Mouse (Mus musculus) forebrain, embryonic 11.5 days (tissue): Measurements from ENCODE around the gene Gpank1. TPM values are rescaled to one million over a fixed set of nuclear protein-coding genes. Genes with fewer than 3 reads are reported as not detected.
A peak's percentile ranks its signal among the peaks of the same experiment; 100 is the strongest.

Experiments used
- ATAC-seq: fragments of 200-750 bp; cut with Nextera tagmentation; replicated peaks from 2 replicates; pipeline ENCODE4 v1.8.0; 2017; ENCODE audit warnings: moderate TSS enrichment; ENCODE audit not compliant: low FRiP score
- DNase-seq: peaks from one replicate; pipeline ENCODE4 v3.0.0-alpha.2; 2017; ENCODE audit warnings: low spot score
- H3K27ac ChIP-seq: fragments of 300-500 bp; sonication (generic); 2 replicates; pipeline ENCODE4 v1.5.1; 2014; ENCODE audit warnings: low read depth, low read length
- H3K27me3 ChIP-seq: fragments of 300-500 bp; sonication (generic); 2 replicates; pipeline ENCODE4 v1.6.1; 2014; ENCODE audit warnings: mild to moderate bottlenecking, low read length, mixed read lengths; ENCODE audit not compliant: control insufficient read depth, insufficient read depth
- H3K36me3 ChIP-seq: fragments of 300-500 bp; sonication (generic); 2 replicates; pipeline ENCODE4 v1.6.1; 2014; ENCODE audit warnings: mild to moderate bottlenecking, low read length, moderate library complexity, mixed read lengths; ENCODE audit not compliant: control insufficient read depth, insufficient read depth
- H3K4me1 ChIP-seq: fragments of 300-500 bp; sonication (generic); replicated peaks from 2 replicates; pipeline ENCODE4 v1.6.1; 2014; ENCODE audit warnings: low read length, mixed read lengths; ENCODE audit not compliant: control insufficient read depth, insufficient read depth
- H3K4me2 ChIP-seq: fragments of 300-500 bp; sonication (generic); 2 replicates; pipeline ENCODE4 v1.6.1; 2014; ENCODE audit warnings: low read depth, mild to moderate bottlenecking, low read length, moderate library complexity, mixed read lengths; ENCODE audit not compliant: severe bottlenecking
- H3K4me3 ChIP-seq: fragments of 300-500 bp; sonication (generic); 2 replicates; pipeline ENCODE4 v1.5.1; 2014; ENCODE audit warnings: low read depth, low read length
- H3K9ac ChIP-seq: fragments of 300-500 bp; sonication (generic); 2 replicates; pipeline ENCODE4 v1.6.1; 2014; ENCODE audit warnings: low read length
- H3K9me3 ChIP-seq: fragments of 300-500 bp; sonication (generic); 2 replicates; pipeline ENCODE4 v1.6.1; 2016; ENCODE audit warnings: low read length, mixed read lengths; ENCODE audit not compliant: control insufficient read depth
- WGBS: fragments of 180-500 bp; shearing (Covaris S2); extraction: QIAGEN DNeasy Blood & Tissue Kit; methylation state at CpG from one replicate; pipeline ENCODE4 v1.1.7; 2014; 5-methylcytosine and 5-hydroxymethylcytosine counted together
- polyA plus RNA-seq: library from polyadenylated mRNA; unstranded; fragments of >200 nt; fragmentation: Nextera tagmentation; extraction: Ambion mirVana; gene quantifications from 2 replicates; pipeline ENCODE4 v1.2.1, GENCODE M21; 2014

Gene Gpank1
- polyA plus RNA-seq, 1 experiment from 2014 or later, result 33.7 TPM

DNA sequence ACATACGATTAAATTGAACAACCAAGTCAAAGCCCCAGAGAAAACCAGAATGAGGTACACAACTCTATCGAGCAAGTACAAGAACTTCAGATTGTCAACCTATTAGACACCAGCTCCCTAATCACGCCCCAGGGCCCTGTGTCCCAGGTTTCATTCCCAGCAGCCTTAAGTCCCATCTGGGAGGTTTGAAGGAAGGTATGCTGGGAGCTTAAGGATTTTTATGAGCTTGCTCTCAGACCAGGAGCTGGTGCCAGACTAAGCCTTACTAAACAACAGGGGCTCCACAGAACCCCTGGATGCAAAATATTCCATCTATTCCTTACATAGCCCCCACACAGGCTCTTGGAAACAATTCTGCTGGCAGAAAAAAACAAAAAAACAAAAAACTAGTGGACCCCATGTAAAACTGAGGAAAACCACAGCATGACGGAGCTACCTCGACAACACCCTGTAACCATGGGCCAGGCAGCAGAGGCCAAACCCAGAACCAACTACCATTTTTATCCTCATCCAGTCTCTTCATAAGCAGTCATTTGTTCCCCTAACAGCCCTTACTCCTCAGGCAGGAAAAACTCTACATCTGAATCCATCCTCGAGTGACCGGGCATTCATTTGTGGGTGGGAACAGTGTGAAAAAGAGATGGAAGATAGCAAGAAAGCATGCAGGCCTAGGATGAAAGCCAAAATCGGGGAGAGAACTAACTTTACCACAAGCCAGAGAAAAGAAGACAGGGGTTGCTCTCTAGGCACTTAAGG is 42.2 kb downstream of the Gpank1 start:
- Histone ChIP-seq H3K4me2 (peak overlapping the region; percentile 93), H3K4me3 (peak overlapping the region; percentile 100), H3K9ac (peak overlapping the region; percentile 100), H3K27ac (peak overlapping the region; percentile 95), H3K4me1 (peaks cover 9% of the 10 kb centered on the region), H3K27me3 (no peaks in the 10 kb centered on the region), H3K36me3 (peaks cover 31% of the 10 kb centered on the region), H3K9me3 (no peaks in the 10 kb centered on the region)
- WGBS, result 20% methylated on average over 8 of the region's 8 CpGs
- no peak for ATAC-seq
- DNase-seq, result no peak

DNA sequence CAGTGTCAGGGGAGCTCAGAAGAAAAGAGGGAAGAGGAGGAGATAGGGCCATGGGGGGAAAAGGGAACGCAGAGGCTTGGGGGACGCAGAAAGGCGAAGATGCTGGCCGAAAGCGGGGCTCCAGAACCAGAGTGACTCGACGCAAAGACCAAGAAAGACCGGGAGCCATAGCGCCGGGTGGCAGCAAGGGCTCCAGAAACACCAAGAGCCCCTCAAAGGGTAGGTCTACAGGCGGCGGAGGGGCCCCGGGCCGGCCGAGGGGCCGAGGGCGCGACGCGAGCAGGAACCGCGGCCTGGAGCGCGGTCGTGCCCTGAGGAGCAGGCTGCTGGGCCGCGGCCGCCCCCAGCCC is 42.9 kb downstream of the Gpank1 start:
- no peak for DNase-seq
- peak overlapping the region; percentile 100 for H3K9ac ChIP-seq
- H3K4me2 ChIP-seq, result peak overlapping the region; percentile 93
- peak overlapping the region; percentile 95 for H3K27ac ChIP-seq
- WGBS, result 0% methylated on average over 26 of the region's 28 CpGs
- H3K36me3 ChIP-seq, result peaks cover 27% of the 10 kb centered on the region
- no peaks in the 10 kb centered on the region for H3K9me3 ChIP-seq
- no peaks in the 10 kb centered on the region for H3K27me3 ChIP-seq
- H3K4me3 ChIP-seq, result peak overlapping the region; percentile 100
- ATAC-seq, result no peak
- peaks cover 9% of the 10 kb centered on the region for H3K4me1 ChIP-seq

DNA sequence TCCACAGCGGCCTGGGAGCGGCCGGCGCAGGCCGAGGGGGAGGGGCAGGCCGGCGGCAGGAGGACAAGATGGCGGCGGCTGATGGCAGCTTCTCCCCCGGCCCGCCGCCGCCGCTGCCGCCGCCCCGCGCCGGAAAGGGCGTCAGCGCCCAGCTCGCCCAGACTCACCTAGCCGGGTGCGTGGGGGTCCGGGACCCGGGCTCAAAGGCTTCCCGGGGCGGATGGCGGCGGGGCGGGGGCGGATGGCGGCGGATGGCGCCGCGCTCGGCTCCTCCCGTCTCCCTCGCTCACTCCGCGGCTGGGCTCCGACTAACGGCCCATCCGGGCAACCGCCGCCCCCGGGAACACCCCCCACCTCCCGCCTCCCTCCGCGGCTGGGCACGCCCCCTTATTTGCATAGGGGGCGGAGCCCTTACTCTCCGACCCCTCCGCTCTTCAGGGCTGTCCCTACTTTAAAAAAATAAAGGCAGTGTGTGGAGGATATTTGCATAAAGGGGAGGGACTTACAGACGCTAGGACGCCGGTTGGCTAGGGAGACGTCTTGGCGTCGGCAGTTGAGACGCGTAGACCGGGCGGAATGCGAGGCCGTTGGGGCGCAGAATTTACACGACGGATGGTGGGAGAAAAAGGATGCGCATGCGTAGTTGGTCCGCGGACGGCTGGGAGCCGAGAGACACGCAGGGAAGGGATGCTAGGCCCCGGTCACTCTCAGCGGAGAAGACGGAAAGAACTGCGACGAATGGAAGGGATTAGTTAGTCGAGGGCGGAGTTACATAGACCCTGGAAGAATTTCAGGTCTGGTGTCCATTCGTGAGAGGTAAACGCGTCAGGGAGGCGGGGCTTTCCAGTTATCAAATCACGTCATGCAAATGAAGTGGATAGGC is 43.6 kb downstream of the Gpank1 start, which contains the start of gene Prrc2a:
TSS of gene Prrc2a (minus strand) at position 330 of the 883 bp plus-strand sequence.
- peak within 1 kb of the TSS; percentile 93 for H3K4me2 ChIP-seq
- peak; percentile 94 for ATAC-seq

GRCm38 (mm10) chr17:35165451-35166155 is 44.3 kb downstream of the Gpank1 start:
- 25% methylated on average over 12 of the region's 12 CpGs for WGBS
- ATAC-seq, result peak; percentile 85
- DNase-seq, result no peak

More for the DNA sequence above, 43.6 kb downstream of the Gpank1 start, which contains the start of gene Prrc2a:
- WGBS, result 1% methylated on average over 74 of the region's 89 CpGs
- peak within 1 kb of the TSS; percentile 95 for H3K27ac ChIP-seq
- peak within 1 kb of the TSS; percentile 100 for H3K9ac ChIP-seq
- DNase-seq, result peak; percentile 98
- peak within 1 kb of the TSS; percentile 100 for H3K4me3 ChIP-seq
- peaks cover 9% of the 10 kb centered on the region for H3K4me1 ChIP-seq
- no peaks in the 10 kb centered on the region for H3K9me3 ChIP-seq
- H3K27me3 ChIP-seq, result no peaks in the 10 kb centered on the region
- peaks cover 21% of the 10 kb centered on the region for H3K36me3 ChIP-seq

GRCm38 (mm10) chr17:35166352-35167035 is 45.2 kb downstream of the Gpank1 start:
- H3K27me3 ChIP-seq, result no peaks in the 10 kb centered on the region
- 74% methylated on average over 8 of the region's 8 CpGs for WGBS
- no peaks in the 10 kb centered on the region for H3K9me3 ChIP-seq
- H3K36me3 ChIP-seq, result peaks cover 6% of the 10 kb centered on the region
- peak overlapping the region; percentile 95 for H3K27ac ChIP-seq
- H3K9ac ChIP-seq, result peak overlapping the region; percentile 69
- no peak for DNase-seq
- H3K4me2 ChIP-seq, result peak overlapping the region; percentile 67
- H3K4me1 ChIP-seq, result peaks cover 9% of the 10 kb centered on the region
- H3K4me3 ChIP-seq, result peak overlapping the region; percentile 100; the same call in 1 of the 2 replicates
- no peak for ATAC-seq

More at GRCm38 (mm10) chr17:35165451-35166155, 44.3 kb downstream of the Gpank1 start:
- H3K4me2 ChIP-seq, result peak overlapping the region; percentile 67
- peaks cover 9% of the 10 kb centered on the region for H3K4me1 ChIP-seq
- no peaks in the 10 kb centered on the region for H3K27me3 ChIP-seq
- peak overlapping the region; percentile 95 for H3K27ac ChIP-seq
- peak overlapping the region; percentile 69 for H3K9ac ChIP-seq
- H3K9me3 ChIP-seq, result no peaks in the 10 kb centered on the region
- H3K4me3 ChIP-seq, result peak overlapping the region; percentile 100
- H3K36me3 ChIP-seq, result peaks cover 14% of the 10 kb centered on the region

DNA sequence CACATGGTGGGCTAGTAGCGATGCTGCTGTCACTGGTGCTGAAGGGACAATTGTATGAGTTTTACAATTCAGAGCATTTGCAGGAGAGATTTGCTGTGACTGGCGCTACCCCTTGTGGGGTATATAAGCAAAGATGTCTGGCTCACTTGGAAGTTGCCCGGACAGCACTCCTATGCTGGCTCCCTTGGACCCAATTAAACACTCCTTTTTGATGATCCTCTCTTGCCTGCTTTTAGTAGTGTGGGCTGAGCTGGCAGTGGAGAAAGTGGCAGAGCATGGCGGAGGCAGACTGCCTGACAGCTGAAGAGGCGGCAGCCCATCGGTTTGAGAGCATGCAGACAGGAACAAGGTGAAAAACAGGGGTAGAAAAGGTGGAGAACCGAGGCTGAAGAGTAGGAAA is 46.5 kb downstream of the Gpank1 start:
- Histone ChIP-seq H3K4me3 (no peak overlapping the region), H3K27ac (no peak overlapping the region)
- no peak for ATAC-seq

DNA sequence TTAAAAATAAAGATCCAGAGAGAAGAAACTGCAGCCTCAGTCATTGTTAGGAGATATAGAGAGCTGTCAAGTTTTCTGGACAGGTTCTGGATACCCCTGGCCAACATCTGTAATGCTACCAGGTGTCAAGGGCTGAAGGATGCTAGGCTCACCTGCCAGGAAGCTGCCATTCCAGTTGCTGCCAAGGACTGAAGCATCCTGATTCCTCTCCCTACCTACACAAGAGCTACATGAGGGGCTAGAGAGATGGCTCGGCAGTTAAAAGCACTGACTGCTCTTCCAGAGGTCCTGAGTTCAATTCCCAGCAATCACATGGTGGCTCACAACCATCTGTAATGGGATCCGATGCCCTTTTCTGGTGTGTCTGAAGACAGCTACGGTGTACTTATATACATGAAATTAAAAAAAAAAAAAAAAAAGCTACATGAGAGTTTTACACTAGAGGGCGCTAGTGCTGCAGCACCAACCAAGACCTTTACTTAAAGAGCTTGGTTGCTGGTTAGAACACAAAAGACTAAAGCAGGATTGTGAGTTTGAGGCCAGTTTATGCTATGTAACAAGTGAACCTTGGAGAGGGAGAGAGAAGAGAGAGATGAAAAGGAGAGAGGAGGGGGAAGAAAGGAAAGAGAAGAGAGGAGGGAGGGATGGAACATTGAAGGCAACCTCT is 47.4 kb downstream of the Gpank1 start:
- Histone ChIP-seq H3K4me2 (no peak overlapping the region), H3K9me3 (no peaks in the 10 kb centered on the region), H3K4me1 (peaks cover 3% of the 10 kb centered on the region; the same call in 1 of the 2 replicates), H3K4me3 (no peak overlapping the region), H3K36me3 (no peaks in the 10 kb centered on the region), H3K9ac (no peak overlapping the region), H3K27me3 (no peaks in the 10 kb centered on the region), H3K27ac (no peak overlapping the region)
- 20% methylated on average over 4 of the region's 4 CpGs for WGBS
- ATAC-seq (no peak), DNase-seq (no peak)

More for the DNA sequence above, 46.5 kb downstream of the Gpank1 start:
- no peaks in the 10 kb centered on the region for H3K9me3 ChIP-seq
- peaks cover 6% of the 10 kb centered on the region for H3K4me1 ChIP-seq
- H3K4me2 ChIP-seq, result no peak overlapping the region
- no peaks in the 10 kb centered on the region for H3K27me3 ChIP-seq
- H3K36me3 ChIP-seq, result no peaks in the 10 kb centered on the region
- WGBS, result 87% methylated on average over 7 of the region's 7 CpGs
- no peak overlapping the region for H3K9ac ChIP-seq
- DNase-seq, result no peak
